Mouse (Mus musculus): ENCODE measurements around the gene Otop3.

DNA sequence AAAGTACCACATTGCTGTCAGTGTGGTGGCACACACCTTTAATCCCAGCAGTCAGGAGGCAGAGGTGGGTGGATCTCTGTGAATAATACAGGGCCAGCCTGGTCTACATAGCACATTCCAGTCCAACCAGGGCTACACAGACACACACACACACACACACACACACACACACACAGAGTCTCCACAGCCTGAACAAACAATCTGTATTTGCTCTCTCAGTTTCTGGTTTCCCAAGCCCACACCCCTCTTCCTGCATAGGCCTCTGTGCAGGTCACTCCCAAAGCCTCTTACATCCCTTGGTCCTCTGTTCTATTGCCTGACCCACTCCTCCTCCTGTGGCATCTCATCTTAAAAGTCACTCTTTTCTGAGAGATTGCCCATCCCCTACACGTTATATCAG is 37.5 kb downstream of the Otop3 start:
- no peak for TF ChIP-seq FOSL1 (IDR thresholded peaks at IDR 0.05; ENCODE audit: insufficient read depth, low read length, poor library complexity, severe bottlenecking)
- no peak for TF ChIP-seq MAX (IDR thresholded peaks at IDR 0.05)
- TF ChIP-seq CTCF (IDR thresholded peaks at IDR 0.05; ENCODE audit: control insufficient read depth, insufficient read depth, insufficient read length) = no peak
- TF ChIP-seq MYOD1 (IDR thresholded peaks at IDR 0.05; ENCODE audit: control insufficient read depth, insufficient read length, low read depth) = no peak
- no peak for TF ChIP-seq MYOG (IDR thresholded peaks at IDR 0.05; ENCODE audit: control insufficient read depth, extremely low read depth, insufficient read length)
- no peak for TF ChIP-seq USF1 (IDR thresholded peaks at IDR 0.05; ENCODE audit: low read depth)

Measured in C2C12 (cell line).